Mouse (Mus musculus) v-Abl transformed pro-B cells (cell line): ENCODE measurements at regions not wholly inside any gene's neighbourhood (a gene's known extent, or its start where the extent isn't known, plus 50 kb on each side); places are given as distances from the start of the nearest gene placed in this dataset.

ENCODE experiments used
- in situ Hi-C, 2 experiments: fragments of 400-800 bp; cut with MboI; formaldehyde crosslinking; loops; one replicate each; pipeline ENCODE4 v1.15.1; 2025; ENCODE audit not compliant: unreplicated experiment in 2 of 2

GRCm38 (mm10) chrX:142456022-142456421, 65.7 kb upstream of the Acsl4 start:
- in situ Hi-C loops: no loop called here

DNA sequence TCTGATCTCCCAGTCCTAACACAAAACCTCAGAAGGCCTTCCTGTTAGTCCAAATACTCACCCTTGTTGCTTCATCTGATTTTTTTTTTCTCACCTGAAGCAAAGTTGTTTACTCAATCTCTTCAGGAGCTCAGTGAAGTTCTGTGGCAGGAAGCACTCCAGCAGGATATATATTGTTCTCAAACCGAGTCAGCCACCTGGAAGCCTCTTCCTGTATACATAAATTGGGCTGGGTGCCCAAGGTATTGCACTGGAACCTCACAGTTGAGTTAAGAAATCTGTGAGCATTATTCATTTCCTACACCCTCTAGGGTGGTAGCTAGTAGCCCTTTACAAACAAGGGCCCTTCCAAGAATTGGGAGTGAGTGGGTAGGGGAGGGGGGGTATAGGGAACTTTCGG, 73.8 kb upstream of the Acsl4 start:
- in situ Hi-C loops: no loop called here

DNA sequence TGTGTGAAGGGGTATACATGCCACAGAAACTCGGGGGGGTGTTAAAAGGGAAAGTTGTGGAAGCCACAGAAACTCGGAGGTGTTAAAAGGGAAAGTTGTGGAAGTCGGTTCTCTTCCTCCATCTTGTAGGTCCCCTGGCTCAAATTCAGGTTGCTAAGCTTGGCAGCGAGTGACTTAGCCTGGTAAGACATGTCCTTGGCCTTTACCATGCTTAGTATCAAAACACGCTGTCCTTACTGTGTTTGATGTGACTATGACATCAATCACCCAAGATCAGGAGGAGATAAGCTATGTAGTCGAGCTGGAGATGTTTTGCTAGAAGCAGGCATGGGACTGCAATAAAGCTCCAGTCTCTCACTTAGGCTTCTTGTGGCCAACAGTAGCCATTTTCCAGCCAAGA, 74.4 kb upstream of the Acsl4 start:
- in situ Hi-C loops: no loop called here

GRCm38 (mm10) chrX:142467850-142468256, 77.5 kb upstream of the Acsl4 start:
- in situ Hi-C loops: no loop called here

DNA sequence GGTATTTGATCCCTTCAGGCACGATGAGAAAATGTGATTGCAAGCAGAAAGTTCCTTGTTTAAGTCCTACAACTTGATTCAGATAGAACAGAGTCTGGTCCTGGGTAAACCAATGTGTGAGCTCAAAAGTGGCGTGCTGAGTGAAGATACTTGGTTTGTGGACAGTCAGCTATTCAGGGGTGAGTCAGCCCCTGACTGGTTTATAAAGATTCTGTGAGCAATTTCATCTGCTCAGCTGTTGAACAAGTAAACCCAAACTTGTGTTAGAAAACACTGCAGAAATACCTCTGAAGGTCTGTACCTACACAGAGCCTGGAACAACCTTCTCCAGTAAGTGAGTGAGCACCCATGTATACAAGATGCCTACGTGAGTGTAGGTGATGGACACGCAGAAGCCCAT, 78.1 kb upstream of the Acsl4 start:
- in situ Hi-C loops: no loop called here

GRCm38 (mm10) chrX:142469048-142469634, 78.8 kb upstream of the Acsl4 start:
- in situ Hi-C loops: no loop called here

GRCm38 (mm10) chrX:142470083-142470482, 79.7 kb upstream of the Acsl4 start:
- in situ Hi-C loops: no loop called here

- in situ Hi-C loops: no loop called here
These were observed 91.0 kb upstream of the Acsl4 start for GRCm38 (mm10) chrX:142481203-142481815.

DNA sequence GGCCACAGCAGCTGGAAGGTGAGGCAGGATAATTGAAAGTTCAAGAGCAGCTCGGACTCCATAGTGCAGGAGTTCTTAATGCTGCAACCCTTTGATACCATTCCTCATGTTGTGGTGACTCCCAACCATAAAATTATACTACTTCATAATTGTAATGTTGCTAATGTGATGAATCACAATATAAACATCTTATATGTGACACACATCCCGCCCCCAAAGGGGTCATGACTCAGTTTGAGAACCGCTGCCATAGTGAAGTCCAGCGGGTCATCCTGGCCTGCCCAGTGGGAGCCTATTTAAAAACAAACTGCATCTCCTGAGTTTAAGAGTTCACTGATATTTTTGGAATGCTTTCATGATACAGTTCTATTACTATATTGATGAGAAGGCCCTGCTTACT, 97.7 kb upstream of the Acsl4 start:
- in situ Hi-C loops: no loop called here

DNA sequence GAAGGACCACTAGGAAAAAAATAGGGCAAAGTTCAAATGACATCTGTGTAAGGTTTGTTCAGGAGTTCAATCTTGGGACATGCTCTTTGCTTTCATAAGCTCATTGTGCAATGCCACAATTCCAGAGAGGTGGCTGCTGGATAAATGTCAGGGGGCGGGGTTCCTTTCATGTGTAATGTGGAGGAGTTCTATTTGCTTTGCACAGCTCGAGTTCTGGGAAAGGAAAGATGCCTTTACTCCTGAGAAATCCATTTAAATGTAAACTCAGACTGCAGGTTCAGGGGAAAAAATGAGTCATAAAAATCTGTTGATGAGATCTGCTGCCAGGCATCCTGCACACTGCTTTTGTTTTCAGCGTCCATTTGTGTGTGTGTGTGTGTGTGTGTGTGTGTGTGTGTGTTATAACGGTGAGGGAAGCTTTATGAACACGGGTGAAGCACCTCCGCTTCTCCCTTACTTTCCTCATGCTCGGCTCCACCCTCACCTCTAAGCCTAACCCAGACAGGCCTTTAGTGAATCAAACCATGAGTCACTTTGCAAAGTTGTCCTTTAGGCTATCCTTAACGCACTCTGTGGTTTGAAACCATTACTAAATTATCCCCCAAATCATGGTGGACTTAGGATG, 99.9 kb upstream of the Acsl4 start:
- in situ Hi-C loops: no loop called here

DNA sequence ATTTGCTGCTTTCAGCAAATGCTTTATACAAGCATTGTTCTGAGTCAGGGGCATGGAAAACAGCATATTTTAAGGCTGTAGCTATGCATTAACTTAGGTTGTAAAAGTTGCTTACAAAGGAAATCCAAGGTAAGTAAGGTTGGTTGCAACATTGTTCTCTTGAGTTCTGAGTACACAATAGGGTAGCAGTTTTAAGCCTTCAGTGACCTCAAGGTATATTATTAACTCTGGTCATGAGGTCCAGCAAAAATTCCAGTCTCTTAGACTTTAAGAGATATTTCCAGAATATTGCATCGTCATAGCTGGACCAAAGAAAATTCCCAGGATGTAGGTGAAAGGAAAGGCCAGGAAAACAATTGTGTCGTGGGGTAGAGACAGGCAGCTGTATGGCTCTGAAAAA, 110.8 kb upstream of the Acsl4 start:
- in situ Hi-C loops: no loop called here

DNA sequence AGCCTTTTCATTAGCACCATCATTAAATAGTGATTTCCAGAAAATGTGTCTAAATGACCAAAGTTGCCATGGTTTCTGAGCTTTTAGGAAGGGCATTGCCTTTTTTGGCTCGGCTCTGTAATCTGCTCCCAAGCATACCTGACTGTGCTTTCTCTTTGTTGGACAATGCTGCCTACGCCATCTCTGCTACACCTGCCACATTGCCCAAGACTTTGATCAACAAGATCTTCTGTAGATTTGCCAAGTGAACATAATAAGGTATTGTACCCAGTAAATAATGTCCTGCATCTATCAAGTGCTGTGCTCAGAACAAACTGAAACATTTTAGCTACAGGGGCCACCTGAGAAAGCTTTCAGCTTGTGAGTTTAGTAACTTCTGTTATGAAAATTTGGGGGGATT, 114.6 kb upstream of the Acsl4 start:
- in situ Hi-C loops: no loop called here

GRCm38 (mm10) chrX:142507475-142507874, 117.1 kb upstream of the Acsl4 start:
- in situ Hi-C loops: no loop called here

GRCm38 (mm10) chrX:142516406-142517131, 126.2 kb upstream of the Acsl4 start:
- in situ Hi-C loops: no loop called here

DNA sequence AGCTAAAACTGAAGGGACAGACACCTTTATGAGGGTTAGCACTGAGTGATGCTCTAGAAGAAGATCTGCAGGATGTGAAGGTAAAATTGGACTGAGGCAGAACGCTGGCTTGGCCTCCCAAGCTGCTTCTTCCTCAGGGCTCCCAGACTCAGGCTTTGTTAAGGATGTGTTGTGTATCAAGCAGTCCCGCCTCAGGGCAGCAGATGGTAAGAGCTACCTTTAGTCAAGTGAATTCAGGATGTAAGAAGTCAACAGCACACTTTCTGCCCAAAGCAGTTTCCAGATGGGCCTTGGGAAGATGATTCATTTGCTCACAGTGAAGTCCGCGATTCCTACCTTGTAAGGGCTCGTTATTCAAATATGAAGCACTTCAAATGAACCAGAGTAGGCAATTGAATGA, 126.9 kb upstream of the Acsl4 start:
- in situ Hi-C loops: no loop called here

GRCm38 (mm10) chrX:142521063-142521462, 130.7 kb upstream of the Acsl4 start:
- in situ Hi-C loops: no loop called here

- in situ Hi-C loops: loop anchor here (5.0 to 25.0 kb wide), 2 partner anchors 150 to 940 kb away; no protein-coding TSS in a partner anchor
These were observed 136.6 kb upstream of the Acsl4 start for GRCm38 (mm10) chrX:142526953-142527352.

DNA sequence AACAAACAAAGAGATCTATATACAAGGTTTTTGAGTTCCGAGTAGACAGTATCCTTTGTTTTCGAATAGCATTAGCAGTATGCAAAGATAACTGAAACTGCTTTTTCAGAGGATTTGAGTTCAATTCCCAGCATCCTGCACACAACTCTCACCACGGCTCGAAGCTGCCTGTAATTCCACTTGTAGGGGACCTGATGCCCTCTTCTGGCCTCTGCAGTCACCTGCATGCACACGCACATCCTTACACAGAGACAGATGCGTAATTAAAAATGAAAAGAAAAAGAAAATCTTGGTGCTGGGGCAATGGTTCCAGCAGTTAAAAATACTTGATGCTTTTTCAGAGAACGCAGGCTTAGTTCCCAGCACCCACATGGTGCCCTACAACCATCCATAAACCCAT, 139.6 kb upstream of the Acsl4 start:
- in situ Hi-C loops: loop anchor here (5.0 to 25.0 kb wide), 5 partner anchors 153 to 943 kb away; no protein-coding TSS in a partner anchor

DNA sequence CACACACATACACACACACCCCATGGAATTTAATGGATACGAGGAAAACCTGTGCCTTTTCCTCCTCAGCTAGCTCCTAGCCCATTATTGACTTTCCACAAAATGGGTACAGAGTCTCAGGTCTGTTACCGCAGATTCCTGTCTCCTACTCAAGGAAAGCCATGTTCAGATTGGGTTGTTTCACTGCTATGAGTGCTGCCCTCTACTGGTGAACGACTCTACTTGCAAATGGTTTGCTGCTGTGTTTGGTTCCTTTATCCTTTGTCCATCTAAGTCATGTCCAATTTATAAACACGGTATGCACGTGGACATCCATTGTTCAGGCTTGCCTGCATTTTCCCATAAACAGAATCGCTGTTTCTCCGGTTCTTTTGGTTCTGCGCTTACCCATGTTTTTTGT, 144.4 kb upstream of the Acsl4 start:
- in situ Hi-C loops: loop anchor here (5.0 to 25.0 kb wide), 4 partner anchors 207 to 947 kb away; no protein-coding TSS in a partner anchor

DNA sequence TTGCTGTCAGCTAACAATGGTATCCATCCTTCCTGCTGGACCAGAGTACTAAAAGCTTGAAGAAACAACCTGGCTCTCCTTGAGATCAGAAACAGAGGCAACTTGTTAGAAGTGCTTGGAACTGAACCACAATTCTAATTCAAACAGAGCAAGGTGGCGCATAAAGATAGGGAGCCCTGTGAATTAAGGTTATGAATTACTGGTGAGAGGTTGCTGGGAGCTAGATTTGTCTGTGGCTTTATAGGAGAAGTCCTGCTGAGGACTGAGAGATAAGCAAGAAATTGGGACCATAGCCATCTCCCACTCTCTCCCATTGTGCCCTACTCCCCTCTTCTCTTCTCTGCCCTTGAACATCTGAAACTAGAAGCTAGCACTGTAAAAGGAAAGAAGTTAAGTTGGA, 145.2 kb upstream of the Acsl4 start:
- in situ Hi-C loops: loop anchor here (10.0 to 25.0 kb wide), 2 partner anchors 331 to 948 kb away; no protein-coding TSS in a partner anchor

DNA sequence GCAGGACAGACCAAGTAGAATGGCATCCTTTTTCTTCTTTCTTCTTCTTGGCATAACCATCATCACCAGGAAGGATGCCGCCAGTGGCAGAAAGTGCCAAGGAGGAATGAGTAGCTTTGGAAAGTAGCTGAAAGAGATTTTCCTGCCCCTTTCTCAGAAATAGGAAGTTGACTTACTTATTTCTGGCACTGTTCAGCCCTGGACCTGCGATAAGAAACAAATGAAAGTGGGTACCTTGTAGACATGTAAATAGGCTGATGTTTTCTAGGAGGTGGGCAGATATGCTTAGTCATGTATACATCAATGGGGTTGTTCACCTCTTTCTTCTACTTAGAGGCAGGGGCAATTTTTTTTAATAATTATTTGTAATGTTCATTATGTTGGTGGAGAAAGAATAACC, 145.3 kb upstream of the Tmem164 start:
- in situ Hi-C loops: loop anchor here (10.0 to 25.0 kb wide), 2 partner anchors 331 to 949 kb away; no protein-coding TSS in a partner anchor
